Mouse (Mus musculus): ENCODE data around the gene Tspan18. TPM values are rescaled to one million over a fixed set of nuclear protein-coding genes. Genes with fewer than 3 reads are reported as not detected.
A peak's percentile ranks its signal among the peaks of the same experiment; 100 is the strongest.

Tspan18 gene
- polyA plus RNA-seq, 1 experiment from 2014 or later = 30.2 TPM

GRCm38 (mm10) chr2:93182859-93183258, 151.4 kb downstream of the Tspan18 start:
- Histone ChIP-seq H3K4me1 (ENCODE audit: control insufficient read depth, insufficient read depth, low read length) (peaks cover 14% of the 10 kb centered on the region; the same call in 1 of the 2 replicates), H3K9ac (replicated peaks; ENCODE audit: low read depth, low read length) (no peak overlapping the region), H3K36me3 (ENCODE audit: control insufficient read depth, insufficient read depth, low read length) (no peaks in the 10 kb centered on the region), H3K27me3 (ENCODE audit: control insufficient read depth, insufficient read depth, low read length) (no peaks in the 10 kb centered on the region), H3K4me2 (ENCODE audit: low read depth, low read length) (no peak overlapping the region), H3K27ac (ENCODE audit: low read depth, low read length) (no peak overlapping the region), H3K9me3 (ENCODE audit: control insufficient read depth, low read length) (no peaks in the 10 kb centered on the region), H3K4me3 (ENCODE audit: low read depth, low read length) (no peak overlapping the region)
- WGBS = 65% methylated on average over 9 of the region's 11 CpGs
- ATAC-seq (ENCODE audit: low read depth) = no peak

- no peaks in the 10 kb centered on the region for H3K36me3 ChIP-seq (ENCODE audit: control insufficient read depth, insufficient read depth, low read length)
- 1% methylated on average over 41 of the region's 41 CpGs for WGBS
- peak overlapping the region; percentile 61 for H3K9ac ChIP-seq (replicated peaks; ENCODE audit: low read depth, low read length)
- H3K27ac ChIP-seq (ENCODE audit: low read depth, low read length) = peak overlapping the region; percentile 66
- peaks cover 34% of the 10 kb centered on the region for H3K4me1 ChIP-seq (ENCODE audit: control insufficient read depth, insufficient read depth, low read length)
- H3K4me2 ChIP-seq (ENCODE audit: low read depth, low read length) = peak overlapping the region; percentile 59
- peak overlapping the region; percentile 22 for H3K4me3 ChIP-seq (ENCODE audit: low read depth, low read length)
- no peaks in the 10 kb centered on the region for H3K27me3 ChIP-seq (ENCODE audit: control insufficient read depth, insufficient read depth, low read length)
- H3K9me3 ChIP-seq (ENCODE audit: control insufficient read depth, low read length) = no peaks in the 10 kb centered on the region
- peak; percentile 32; the same call in 1 of the 2 replicates for ATAC-seq (ENCODE audit: low read depth)
Measured at GRCm38 (mm10) chr2:93180077-93180844, 154.0 kb downstream of the Tspan18 start.

GRCm38 (mm10) chr2:93179603-93180002, 154.7 kb downstream of the Tspan18 start:
- ATAC-seq (ENCODE audit: low read depth) = no peak
- H3K4me3 ChIP-seq (ENCODE audit: low read depth, low read length) = no peak overlapping the region
- peaks cover 37% of the 10 kb centered on the region for H3K4me1 ChIP-seq (ENCODE audit: control insufficient read depth, insufficient read depth, low read length)
- 53% methylated on average over 5 of the region's 5 CpGs for WGBS
- no peaks in the 10 kb centered on the region for H3K27me3 ChIP-seq (ENCODE audit: control insufficient read depth, insufficient read depth, low read length)
- H3K9me3 ChIP-seq (ENCODE audit: control insufficient read depth, low read length) = no peaks in the 10 kb centered on the region
- H3K9ac ChIP-seq (replicated peaks; ENCODE audit: low read depth, low read length) = no peak overlapping the region
- no peaks in the 10 kb centered on the region for H3K36me3 ChIP-seq (ENCODE audit: control insufficient read depth, insufficient read depth, low read length)
- no peak overlapping the region for H3K4me2 ChIP-seq (ENCODE audit: low read depth, low read length)
- no peak overlapping the region; the same call in 1 of the 2 replicates for H3K27ac ChIP-seq (ENCODE audit: low read depth, low read length)

- Histone ChIP-seq H3K4me1 (ENCODE audit: control insufficient read depth, insufficient read depth, low read length) (peaks cover 37% of the 10 kb centered on the region), H3K27me3 (ENCODE audit: control insufficient read depth, insufficient read depth, low read length) (no peaks in the 10 kb centered on the region), H3K9me3 (ENCODE audit: control insufficient read depth, low read length) (no peaks in the 10 kb centered on the region), H3K9ac (replicated peaks; ENCODE audit: low read depth, low read length) (no peak overlapping the region), H3K4me2 (ENCODE audit: low read depth, low read length) (no peak overlapping the region), H3K27ac (ENCODE audit: low read depth, low read length) (peak overlapping the region; percentile 40; the same call in 1 of the 2 replicates), H3K4me3 (ENCODE audit: low read depth, low read length) (no peak overlapping the region), H3K36me3 (ENCODE audit: control insufficient read depth, insufficient read depth, low read length) (no peaks in the 10 kb centered on the region)
- ATAC-seq (ENCODE audit: low read depth) = no peak
- WGBS = 64% methylated on average over 4 of the region's 4 CpGs
Measured at GRCm38 (mm10) chr2:93178313-93178677, 156.0 kb downstream of the Tspan18 start.

GRCm38 (mm10) chr2:93177668-93178312, 156.5 kb downstream of the Tspan18 start:
- peak; percentile 30; the same call in 1 of the 2 replicates for ATAC-seq (ENCODE audit: low read depth)
- Histone ChIP-seq H3K27ac (ENCODE audit: low read depth, low read length) (peak overlapping the region; percentile 80), H3K9ac (replicated peaks; ENCODE audit: low read depth, low read length) (no peak overlapping the region), H3K4me2 (ENCODE audit: low read depth, low read length) (no peak overlapping the region), H3K36me3 (ENCODE audit: control insufficient read depth, insufficient read depth, low read length) (no peaks in the 10 kb centered on the region), H3K4me3 (ENCODE audit: low read depth, low read length) (no peak overlapping the region), H3K4me1 (ENCODE audit: control insufficient read depth, insufficient read depth, low read length) (peaks cover 37% of the 10 kb centered on the region), H3K27me3 (ENCODE audit: control insufficient read depth, insufficient read depth, low read length) (no peaks in the 10 kb centered on the region), H3K9me3 (ENCODE audit: control insufficient read depth, low read length) (no peaks in the 10 kb centered on the region)
- 59% methylated on average over 20 of the region's 20 CpGs for WGBS

- H3K27ac ChIP-seq (ENCODE audit: low read depth, low read length) = peak overlapping the region; percentile 80
- 3% methylated on average over 17 of the region's 17 CpGs for WGBS
- no peaks in the 10 kb centered on the region for H3K9me3 ChIP-seq (ENCODE audit: control insufficient read depth, low read length)
- peak; percentile 18 for ATAC-seq (ENCODE audit: low read depth)
- H3K36me3 ChIP-seq (ENCODE audit: control insufficient read depth, insufficient read depth, low read length) = no peaks in the 10 kb centered on the region
- H3K4me3 ChIP-seq (ENCODE audit: low read depth, low read length) = no peak overlapping the region
- H3K9ac ChIP-seq (replicated peaks; ENCODE audit: low read depth, low read length) = no peak overlapping the region
- no peaks in the 10 kb centered on the region for H3K27me3 ChIP-seq (ENCODE audit: control insufficient read depth, insufficient read depth, low read length)
- H3K4me1 ChIP-seq (ENCODE audit: control insufficient read depth, insufficient read depth, low read length) = peaks cover 37% of the 10 kb centered on the region
- H3K4me2 ChIP-seq (ENCODE audit: low read depth, low read length) = no peak overlapping the region
Measured at GRCm38 (mm10) chr2:93176871-93177667, 157.2 kb downstream of the Tspan18 start.

GRCm38 (mm10) chr2:93176193-93176798, 158.0 kb downstream of the Tspan18 start:
- WGBS = 19% methylated on average over 4 of the region's 4 CpGs
- H3K9ac ChIP-seq (replicated peaks; ENCODE audit: low read depth, low read length) = no peak overlapping the region
- H3K36me3 ChIP-seq (ENCODE audit: control insufficient read depth, insufficient read depth, low read length) = no peaks in the 10 kb centered on the region
- ATAC-seq (ENCODE audit: low read depth) = no peak
- peak overlapping the region; percentile 80 for H3K27ac ChIP-seq (ENCODE audit: low read depth, low read length)
- no peaks in the 10 kb centered on the region for H3K27me3 ChIP-seq (ENCODE audit: control insufficient read depth, insufficient read depth, low read length)
- H3K4me1 ChIP-seq (ENCODE audit: control insufficient read depth, insufficient read depth, low read length) = peaks cover 37% of the 10 kb centered on the region
- no peak overlapping the region for H3K4me2 ChIP-seq (ENCODE audit: low read depth, low read length)
- no peaks in the 10 kb centered on the region for H3K9me3 ChIP-seq (ENCODE audit: control insufficient read depth, low read length)
- no peak overlapping the region for H3K4me3 ChIP-seq (ENCODE audit: low read depth, low read length)

GRCm38 (mm10) chr2:93175721-93176120, 158.6 kb downstream of the Tspan18 start:
- H3K36me3 ChIP-seq (ENCODE audit: control insufficient read depth, insufficient read depth, low read length) = no peaks in the 10 kb centered on the region
- H3K27ac ChIP-seq (ENCODE audit: low read depth, low read length) = no peak overlapping the region
- ATAC-seq (ENCODE audit: low read depth) = no peak
- H3K9me3 ChIP-seq (ENCODE audit: control insufficient read depth, low read length) = no peaks in the 10 kb centered on the region
- no peak overlapping the region for H3K9ac ChIP-seq (replicated peaks; ENCODE audit: low read depth, low read length)
- H3K27me3 ChIP-seq (ENCODE audit: control insufficient read depth, insufficient read depth, low read length) = no peaks in the 10 kb centered on the region
- no peak overlapping the region for H3K4me3 ChIP-seq (ENCODE audit: low read depth, low read length)
- 42% methylated on average over 2 of the region's 2 CpGs for WGBS
- H3K4me1 ChIP-seq (ENCODE audit: control insufficient read depth, insufficient read depth, low read length) = peaks cover 37% of the 10 kb centered on the region
- no peak overlapping the region for H3K4me2 ChIP-seq (ENCODE audit: low read depth, low read length)
